Mouse (Mus musculus) forebrain, embryonic 11.5 days (tissue): ENCODE measurements around the gene Suclg2. TPM values are rescaled to one million over a fixed set of nuclear protein-coding genes. Genes with fewer than 3 reads are reported as not detected.

Source experiments
- ATAC-seq: fragments of 200-750 bp; cut with Nextera tagmentation; replicated peaks from 2 replicates; pipeline ENCODE4 v1.8.0; 2017; ENCODE audit warnings: moderate TSS enrichment; ENCODE audit not compliant: low FRiP score
- DNase-seq: peaks from one replicate; pipeline ENCODE4 v3.0.0-alpha.2; 2017; ENCODE audit warnings: low spot score
- H3K27ac ChIP-seq: fragments of 300-500 bp; sonication (generic); 2 replicates; pipeline ENCODE4 v1.5.1; 2014; ENCODE audit warnings: low read depth, low read length
- H3K27me3 ChIP-seq: fragments of 300-500 bp; sonication (generic); 2 replicates; pipeline ENCODE4 v1.6.1; 2014; ENCODE audit warnings: mild to moderate bottlenecking, low read length, mixed read lengths; ENCODE audit not compliant: control insufficient read depth, insufficient read depth
- H3K36me3 ChIP-seq: fragments of 300-500 bp; sonication (generic); 2 replicates; pipeline ENCODE4 v1.6.1; 2014; ENCODE audit warnings: mild to moderate bottlenecking, low read length, moderate library complexity, mixed read lengths; ENCODE audit not compliant: control insufficient read depth, insufficient read depth
- H3K4me1 ChIP-seq: fragments of 300-500 bp; sonication (generic); replicated peaks from 2 replicates; pipeline ENCODE4 v1.6.1; 2014; ENCODE audit warnings: low read length, mixed read lengths; ENCODE audit not compliant: control insufficient read depth, insufficient read depth
- H3K4me2 ChIP-seq: fragments of 300-500 bp; sonication (generic); 2 replicates; pipeline ENCODE4 v1.6.1; 2014; ENCODE audit warnings: low read depth, mild to moderate bottlenecking, low read length, moderate library complexity, mixed read lengths; ENCODE audit not compliant: severe bottlenecking
- H3K4me3 ChIP-seq: fragments of 300-500 bp; sonication (generic); 2 replicates; pipeline ENCODE4 v1.5.1; 2014; ENCODE audit warnings: low read depth, low read length
- H3K9ac ChIP-seq: fragments of 300-500 bp; sonication (generic); 2 replicates; pipeline ENCODE4 v1.6.1; 2014; ENCODE audit warnings: low read length
- H3K9me3 ChIP-seq: fragments of 300-500 bp; sonication (generic); 2 replicates; pipeline ENCODE4 v1.6.1; 2016; ENCODE audit warnings: low read length, mixed read lengths; ENCODE audit not compliant: control insufficient read depth
- WGBS: fragments of 180-500 bp; shearing (Covaris S2); extraction: QIAGEN DNeasy Blood & Tissue Kit; methylation state at CpG from one replicate; pipeline ENCODE4 v1.1.7; 2014; 5-methylcytosine and 5-hydroxymethylcytosine counted together
- polyA plus RNA-seq: library from polyadenylated mRNA; unstranded; fragments of >200 nt; fragmentation: Nextera tagmentation; extraction: Ambion mirVana; gene quantifications from 2 replicates; pipeline ENCODE4 v1.2.1, GENCODE M21; 2014

Suclg2 gene
- polyA plus RNA-seq, 1 experiment from 2014 or later, result 52.9 TPM

GRCm38 (mm10) chr6:95657671-95658070 is 60.9 kb downstream of the Suclg2 start:
- Histone ChIP-seq H3K27ac (no peak overlapping the region), H3K36me3 (no peaks in the 10 kb centered on the region), H3K27me3 (no peaks in the 10 kb centered on the region), H3K4me3 (no peak overlapping the region), H3K9ac (no peak overlapping the region), H3K9me3 (no peaks in the 10 kb centered on the region), H3K4me2 (no peak overlapping the region), H3K4me1 (no peaks in the 10 kb centered on the region)
- DNase-seq (no peak), ATAC-seq (no peak)
- 92% methylated on average over 8 of the region's 8 CpGs for WGBS

DNA sequence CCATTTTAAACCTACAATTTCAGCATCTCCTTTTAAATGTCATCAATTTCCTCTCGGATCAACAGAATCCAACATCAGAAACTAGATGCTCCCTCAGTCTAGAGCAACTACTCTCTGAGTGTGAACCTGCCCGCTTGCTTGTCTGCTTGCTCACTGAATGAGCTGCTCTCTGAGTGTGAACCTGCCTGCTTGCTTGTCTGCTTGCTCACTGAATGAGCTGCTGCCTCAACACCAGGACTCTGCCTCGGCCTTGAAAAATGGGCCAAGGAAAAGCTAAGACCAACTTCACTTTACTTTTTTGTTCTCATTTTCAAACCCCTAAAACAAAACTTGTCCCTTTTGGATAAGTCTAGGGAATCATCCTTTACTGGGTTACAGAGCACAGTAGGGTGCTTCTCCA is 64.9 kb downstream of the Suclg2 start:
- no peak overlapping the region for H3K27ac ChIP-seq
- 90% methylated on average over 3 of the region's 3 CpGs for WGBS
- H3K4me3 ChIP-seq, result no peak overlapping the region
- H3K9me3 ChIP-seq, result no peaks in the 10 kb centered on the region
- no peaks in the 10 kb centered on the region for H3K36me3 ChIP-seq
- H3K4me1 ChIP-seq, result peaks cover 9% of the 10 kb centered on the region; the same call in 1 of the 2 replicates
- DNase-seq (no peak), ATAC-seq (no peak)
- H3K27me3 ChIP-seq, result no peaks in the 10 kb centered on the region; the same call in 1 of the 2 replicates
- no peak overlapping the region for H3K9ac ChIP-seq
- H3K4me2 ChIP-seq, result no peak overlapping the region

DNA sequence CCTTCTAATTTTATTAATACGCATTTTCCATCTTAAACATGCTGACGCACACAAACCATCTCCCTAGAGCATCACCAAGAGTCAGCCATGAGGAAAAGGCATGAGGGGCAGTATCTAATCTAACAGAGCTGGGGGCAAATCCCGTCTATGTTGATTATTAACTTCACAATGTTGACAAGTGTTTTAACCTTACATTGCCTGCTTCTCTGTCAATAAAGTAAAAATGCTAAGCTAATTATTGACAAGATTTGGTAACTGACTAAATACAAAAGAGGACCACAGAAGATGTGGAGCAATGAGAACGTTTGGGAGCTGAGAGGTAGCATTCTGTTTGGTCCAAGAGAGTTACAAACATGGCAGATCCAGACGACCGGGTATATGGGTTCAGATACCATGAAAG is 65.8 kb downstream of the Suclg2 start:
- H3K9ac ChIP-seq, result no peak overlapping the region

DNA sequence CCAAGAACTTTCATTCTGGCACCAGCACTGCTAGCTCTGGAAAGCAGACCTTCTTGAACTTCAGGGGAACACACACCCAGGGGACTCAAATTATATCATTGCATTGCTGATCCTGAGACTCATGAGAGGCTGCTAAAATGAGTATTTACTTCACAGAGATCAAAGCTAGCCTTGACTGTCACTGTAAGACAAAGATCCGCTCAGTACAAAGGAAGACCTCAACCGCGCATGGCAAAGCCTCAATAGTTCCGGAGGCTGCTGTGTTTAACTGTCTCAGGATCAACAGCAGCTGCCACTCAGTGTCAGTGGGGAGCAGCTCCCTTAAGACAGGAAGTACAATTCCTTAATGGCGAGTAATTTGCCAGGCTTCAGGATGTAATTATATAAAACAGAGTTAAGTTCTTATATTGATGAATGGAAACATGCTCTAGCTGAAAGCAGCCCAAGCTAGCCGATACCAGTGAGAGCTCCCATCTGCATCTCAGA is 67.2 kb downstream of the Suclg2 start:
- Histone ChIP-seq H3K4me2 (no peak overlapping the region), H3K4me1 (peaks cover 9% of the 10 kb centered on the region; the same call in 1 of the 2 replicates), H3K9me3 (no peaks in the 10 kb centered on the region), H3K4me3 (no peak overlapping the region), H3K9ac (no peak overlapping the region), H3K27me3 (no peaks in the 10 kb centered on the region; the same call in 1 of the 2 replicates), H3K36me3 (no peaks in the 10 kb centered on the region), H3K27ac (peak overlapping the region; percentile 14; the same call in 1 of the 2 replicates)
- ATAC-seq (peak; percentile 83), DNase-seq (no peak)
- WGBS, result 11% methylated on average over 6 of the region's 6 CpGs

More for the DNA sequence above, 65.8 kb downstream of the Suclg2 start:
- H3K36me3 ChIP-seq, result no peaks in the 10 kb centered on the region
- no peak for ATAC-seq
- H3K4me2 ChIP-seq, result no peak overlapping the region
- H3K27ac ChIP-seq, result no peak overlapping the region
- no peaks in the 10 kb centered on the region for H3K9me3 ChIP-seq
- no peak for DNase-seq
- no peak overlapping the region for H3K4me3 ChIP-seq
- WGBS, result 89% methylated on average over 6 of the region's 6 CpGs
- peaks cover 9% of the 10 kb centered on the region; the same call in 1 of the 2 replicates for H3K4me1 ChIP-seq
- H3K27me3 ChIP-seq, result no peaks in the 10 kb centered on the region; the same call in 1 of the 2 replicates

GRCm38 (mm10) chr6:95650082-95650722 is 68.4 kb downstream of the Suclg2 start:
- no peak overlapping the region for H3K9ac ChIP-seq
- H3K36me3 ChIP-seq, result no peaks in the 10 kb centered on the region
- no peak overlapping the region for H3K27ac ChIP-seq
- no peaks in the 10 kb centered on the region; the same call in 1 of the 2 replicates for H3K27me3 ChIP-seq
- ATAC-seq (no peak), DNase-seq (no peak)
- H3K9me3 ChIP-seq, result no peaks in the 10 kb centered on the region
- peaks cover 9% of the 10 kb centered on the region; the same call in 1 of the 2 replicates for H3K4me1 ChIP-seq
- H3K4me3 ChIP-seq, result no peak overlapping the region
- H3K4me2 ChIP-seq, result no peak overlapping the region
- 49% methylated on average over 13 of the region's 13 CpGs for WGBS

DNA sequence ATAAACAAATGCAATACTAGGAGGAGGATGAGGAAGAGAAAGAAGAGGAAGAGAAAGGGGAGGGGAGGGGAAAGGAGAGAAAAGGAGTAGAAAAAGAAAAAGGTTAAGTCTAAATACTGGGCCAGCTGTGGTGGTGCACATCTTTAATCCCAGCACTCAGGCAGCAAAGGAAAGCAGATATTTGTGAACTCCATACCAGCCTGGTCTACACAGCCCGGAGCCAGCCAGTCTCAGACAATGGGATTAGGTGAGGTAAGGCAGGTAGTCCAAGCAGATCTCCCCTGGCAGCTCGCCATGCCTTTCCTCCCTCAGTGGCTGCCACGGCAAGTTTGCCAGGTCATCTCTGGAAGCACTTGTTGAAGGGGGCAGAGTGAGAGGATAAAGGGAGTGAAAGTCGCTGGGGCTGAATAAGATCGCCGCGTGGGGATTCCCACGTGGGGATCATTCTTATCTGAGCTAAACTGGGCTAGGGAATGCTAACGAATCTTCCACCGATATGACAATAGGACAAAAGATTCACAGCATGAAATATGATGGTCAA is 69.4 kb downstream of the Suclg2 start:
- H3K9me3 ChIP-seq, result no peaks in the 10 kb centered on the region
- WGBS, result 57% methylated on average over 10 of the region's 10 CpGs
- DNase-seq (peak; percentile 50), ATAC-seq (no peak)
- no peaks in the 10 kb centered on the region for H3K36me3 ChIP-seq
- no peak overlapping the region for H3K27ac ChIP-seq
- H3K9ac ChIP-seq, result no peak overlapping the region
- no peak overlapping the region for H3K4me3 ChIP-seq
- H3K27me3 ChIP-seq, result no peaks in the 10 kb centered on the region; the same call in 1 of the 2 replicates
- peaks cover 9% of the 10 kb centered on the region; the same call in 1 of the 2 replicates for H3K4me1 ChIP-seq
- no peak overlapping the region for H3K4me2 ChIP-seq

DNA sequence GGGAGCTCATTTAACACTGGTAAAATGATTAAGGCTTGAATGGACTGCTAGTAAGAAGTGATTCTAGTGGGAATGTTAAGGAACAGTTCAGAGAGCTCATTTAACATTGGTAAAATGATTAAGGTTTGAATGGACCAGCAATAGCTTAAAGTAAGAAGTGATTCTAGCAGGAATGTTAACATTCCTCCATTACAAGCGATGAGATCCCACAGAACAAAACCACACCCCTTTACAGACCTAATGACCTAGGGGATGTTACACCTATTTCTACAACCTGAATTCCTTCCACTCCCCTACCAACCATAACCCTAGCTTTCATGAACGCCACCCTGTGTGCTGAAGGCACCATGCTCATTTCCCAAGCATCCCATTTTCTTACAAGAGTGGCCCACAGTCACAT is 81.2 kb downstream of the Suclg2 start:
- no peak for ATAC-seq
- Histone ChIP-seq H3K9me3 (no peaks in the 10 kb centered on the region), H3K9ac (no peak overlapping the region), H3K4me3 (no peak overlapping the region), H3K4me1 (no peaks in the 10 kb centered on the region), H3K4me2 (no peak overlapping the region), H3K36me3 (no peaks in the 10 kb centered on the region), H3K27me3 (no peaks in the 10 kb centered on the region), H3K27ac (no peak overlapping the region)
- WGBS, result 92% methylated on average over 2 of the region's 2 CpGs
- no peak for DNase-seq

DNA sequence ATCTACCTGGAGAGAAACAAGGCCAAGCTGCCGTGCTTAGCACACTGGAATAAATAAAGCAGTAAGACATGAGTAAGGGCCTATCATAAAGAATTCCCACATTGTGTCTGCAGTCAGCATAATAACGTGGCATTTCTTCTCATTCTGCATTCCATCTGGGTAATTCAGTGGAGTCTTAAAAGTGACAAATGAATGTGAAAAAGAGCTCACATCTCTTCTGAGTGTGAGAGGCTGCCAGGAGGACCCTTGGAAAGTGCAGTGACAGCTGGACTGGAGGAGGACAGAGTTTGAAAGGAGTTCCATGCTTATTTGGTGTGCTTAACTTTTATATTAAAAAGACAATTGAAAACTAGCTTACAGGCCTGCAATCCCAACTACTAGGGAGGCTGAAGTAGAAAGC is 83.2 kb downstream of the Suclg2 start:
- Histone ChIP-seq H3K4me3 (no peak overlapping the region), H3K36me3 (no peaks in the 10 kb centered on the region), H3K27me3 (no peaks in the 10 kb centered on the region), H3K4me1 (no peaks in the 10 kb centered on the region), H3K9me3 (no peaks in the 10 kb centered on the region), H3K4me2 (no peak overlapping the region), H3K27ac (no peak overlapping the region), H3K9ac (no peak overlapping the region)
- DNase-seq (no peak), ATAC-seq (no peak)
- WGBS, result 69% methylated on average over 2 of the region's 2 CpGs

- Histone ChIP-seq H3K27me3 (no peaks in the 10 kb centered on the region), H3K4me2 (no peak overlapping the region), H3K9ac (no peak overlapping the region), H3K9me3 (no peaks in the 10 kb centered on the region), H3K27ac (no peak overlapping the region), H3K4me1 (no peaks in the 10 kb centered on the region), H3K36me3 (no peaks in the 10 kb centered on the region), H3K4me3 (no peak overlapping the region)
- DNase-seq (no peak), ATAC-seq (no peak)
- WGBS, result 92% methylated on average over 7 of the region's 7 CpGs
Observed at GRCm38 (mm10) chr6:95629071-95629470, 89.5 kb downstream of the Suclg2 start.
